Mouse (Mus musculus): Measurements from ENCODE around the gene Gpc3. TPM values are rescaled to one million over a fixed set of nuclear protein-coding genes. Genes with fewer than 3 reads are reported as not detected.

Gene Gpc3
- polyA plus RNA-seq, 1 experiment from 2014 or later: 231 TPM

DNA sequence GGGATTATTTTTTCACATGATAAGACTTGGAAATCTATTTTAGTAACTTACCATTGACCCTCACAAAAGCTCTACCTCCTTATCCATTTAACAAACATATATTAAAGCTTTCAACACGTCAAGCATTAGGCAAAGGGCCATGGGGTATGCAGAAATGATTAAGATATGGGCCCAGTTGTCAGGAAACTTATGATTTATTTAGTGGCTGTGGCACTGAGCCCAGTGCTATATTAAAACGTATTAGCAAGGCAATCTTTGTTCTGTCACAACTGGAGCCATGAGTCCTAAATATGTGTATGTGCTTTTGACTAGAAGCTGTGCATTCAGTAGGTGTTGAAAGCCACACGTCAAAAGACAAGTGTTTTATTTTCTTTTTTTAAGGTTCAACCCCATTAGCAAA, 109.9 kb downstream of the Gpc3 start:
- H3K27ac ChIP-seq: no peak overlapping the region
- no peaks in the 10 kb centered on the region for H3K27me3 ChIP-seq
- H3K9me3 ChIP-seq (replicated peaks): no peaks in the 10 kb centered on the region
- WGBS (ENCODE audit: insufficient replicate concordance): 54% methylated on average over 3 of the region's 3 CpGs
- DNase-seq (no peak), ATAC-seq (ENCODE audit: low read depth) (no peak)
- no peak overlapping the region for H3K9ac ChIP-seq
- no peaks in the 10 kb centered on the region for H3K36me3 ChIP-seq
- H3K4me2 ChIP-seq: no peak overlapping the region
- no peak overlapping the region for H3K4me3 ChIP-seq (replicated peaks)
- H3K4me1 ChIP-seq (replicated peaks): no peaks in the 10 kb centered on the region

GRCm38 (mm10) chrX:52489461-52489860, 124.3 kb downstream of the Gpc3 start:
- H3K9me3 ChIP-seq (replicated peaks): no peaks in the 10 kb centered on the region

GRCm38 (mm10) chrX:52455074-52455588, 158.6 kb downstream of the Gpc3 start:
- H3K27ac ChIP-seq: no peak overlapping the region
- WGBS (ENCODE audit: insufficient replicate concordance): 49% methylated on average over 5 of the region's 5 CpGs
- no peak for DNase-seq

More at GRCm38 (mm10) chrX:52489461-52489860, 124.3 kb downstream of the Gpc3 start:
- H3K27me3 ChIP-seq: no peaks in the 10 kb centered on the region
- no peak overlapping the region for H3K4me3 ChIP-seq (replicated peaks)
- no peaks in the 10 kb centered on the region for H3K36me3 ChIP-seq
- H3K4me1 ChIP-seq (replicated peaks): no peaks in the 10 kb centered on the region
- H3K9ac ChIP-seq: no peak overlapping the region
- no peak overlapping the region for H3K4me2 ChIP-seq
- no peak for DNase-seq
- no peak overlapping the region for H3K27ac ChIP-seq
- no peak for ATAC-seq (ENCODE audit: low read depth)
- WGBS (ENCODE audit: insufficient replicate concordance): 59% methylated on average over 4 of the region's 4 CpGs

DNA sequence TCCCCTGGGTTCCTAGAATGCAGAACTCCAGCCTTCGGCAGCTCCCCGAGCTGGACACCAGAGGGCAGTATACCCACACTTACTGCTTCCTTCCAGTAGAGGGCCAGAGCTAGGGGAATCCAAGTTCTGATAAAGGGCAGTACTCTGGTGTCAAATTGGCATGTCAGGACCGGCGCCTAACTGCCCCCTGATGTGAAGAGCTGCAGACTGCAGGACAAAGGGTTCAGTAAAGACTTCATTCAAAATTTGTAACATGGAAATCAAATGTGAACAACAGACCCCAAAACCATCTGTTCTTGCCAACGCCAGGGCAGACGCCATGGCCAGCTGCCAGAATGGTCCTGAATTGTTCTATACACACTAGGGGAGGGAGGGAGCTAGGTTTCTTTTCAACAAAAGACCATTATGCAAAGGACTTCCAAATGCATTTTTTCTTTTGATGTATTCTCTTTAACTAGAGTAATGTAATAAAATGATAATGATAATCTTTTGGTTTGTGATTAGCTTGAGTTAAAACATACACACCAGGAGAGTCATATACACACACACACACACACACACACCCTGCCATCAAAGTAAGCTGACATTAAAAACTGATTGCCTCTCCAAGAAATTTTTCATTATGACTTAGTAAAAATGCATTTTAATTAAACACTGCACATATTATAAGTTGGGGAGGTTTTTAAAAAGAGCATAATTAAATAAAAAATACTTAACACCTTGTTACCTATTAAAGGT, 160.1 kb downstream of the Gpc3 start:
- Histone ChIP-seq H3K4me3 (replicated peaks) (no peak overlapping the region), H3K27ac (no peak overlapping the region), H3K4me1 (replicated peaks) (no peaks in the 10 kb centered on the region), H3K36me3 (no peaks in the 10 kb centered on the region), H3K9ac (no peak overlapping the region), H3K27me3 (no peaks in the 10 kb centered on the region), H3K9me3 (replicated peaks) (no peaks in the 10 kb centered on the region), H3K4me2 (no peak overlapping the region)
- peak; percentile 22 for DNase-seq
- no peak for ATAC-seq (ENCODE audit: low read depth)
- WGBS (ENCODE audit: insufficient replicate concordance): 37% methylated on average over 6 of the region's 6 CpGs

More at GRCm38 (mm10) chrX:52455074-52455588, 158.6 kb downstream of the Gpc3 start:
- H3K36me3 ChIP-seq: no peaks in the 10 kb centered on the region
- H3K9me3 ChIP-seq (replicated peaks): no peaks in the 10 kb centered on the region
- H3K4me3 ChIP-seq (replicated peaks): no peak overlapping the region
- ATAC-seq (ENCODE audit: low read depth): no peak
- H3K4me1 ChIP-seq (replicated peaks): no peaks in the 10 kb centered on the region
- no peak overlapping the region for H3K9ac ChIP-seq
- no peak overlapping the region for H3K4me2 ChIP-seq
- no peaks in the 10 kb centered on the region for H3K27me3 ChIP-seq

- Histone ChIP-seq H3K9me3 (replicated peaks) (no peaks in the 10 kb centered on the region), H3K27me3 (no peaks in the 10 kb centered on the region), H3K9ac (no peak overlapping the region), H3K36me3 (no peaks in the 10 kb centered on the region), H3K4me3 (replicated peaks) (no peak overlapping the region), H3K4me2 (no peak overlapping the region), H3K27ac (no peak overlapping the region), H3K4me1 (replicated peaks) (no peaks in the 10 kb centered on the region)
- WGBS (ENCODE audit: insufficient replicate concordance): 25% methylated on average over 2 of the region's 2 CpGs
- ATAC-seq (ENCODE audit: low read depth) (no peak), DNase-seq (no peak)
Observed at GRCm38 (mm10) chrX:52449177-52449576, 164.6 kb downstream of the Gpc3 start.

GRCm38 (mm10) chrX:52448496-52448895, 165.3 kb downstream of the Gpc3 start:
- WGBS (ENCODE audit: insufficient replicate concordance): 53% methylated on average over 3 of the region's 3 CpGs
- no peak overlapping the region for H3K27ac ChIP-seq
- H3K4me1 ChIP-seq (replicated peaks): no peaks in the 10 kb centered on the region
- ATAC-seq (ENCODE audit: low read depth) (no peak), DNase-seq (no peak)
- no peak overlapping the region for H3K4me2 ChIP-seq
- H3K9me3 ChIP-seq (replicated peaks): no peaks in the 10 kb centered on the region
- H3K4me3 ChIP-seq (replicated peaks): no peak overlapping the region
- no peaks in the 10 kb centered on the region for H3K36me3 ChIP-seq
- no peaks in the 10 kb centered on the region for H3K27me3 ChIP-seq
- no peak overlapping the region for H3K9ac ChIP-seq

DNA sequence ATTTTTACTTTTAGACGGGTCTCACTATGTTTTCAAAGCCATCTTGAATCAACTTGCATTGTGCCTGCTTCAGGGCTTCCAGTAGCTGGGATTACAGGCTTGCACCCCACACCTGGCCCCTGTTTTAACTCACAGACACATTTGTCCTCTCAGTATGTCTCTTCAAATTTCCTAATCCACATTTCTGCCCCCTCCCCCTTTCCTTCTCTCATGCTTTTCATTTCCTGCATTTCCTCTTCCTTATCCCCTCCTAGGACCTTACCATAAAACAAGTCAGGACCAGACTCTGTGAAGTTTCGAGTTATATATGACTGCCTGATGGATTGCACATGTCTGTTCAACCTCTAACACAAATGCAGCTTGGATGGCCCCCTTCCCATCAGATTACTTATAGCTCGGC, 167.2 kb downstream of the Gpc3 start:
- no peak overlapping the region for H3K4me3 ChIP-seq (replicated peaks)
- no peak overlapping the region for H3K9ac ChIP-seq
- WGBS (ENCODE audit: insufficient replicate concordance): 50% methylated on average over 3 of the region's 3 CpGs
- H3K36me3 ChIP-seq: no peaks in the 10 kb centered on the region
- no peak for DNase-seq
- no peak overlapping the region for H3K4me2 ChIP-seq
- H3K9me3 ChIP-seq (replicated peaks): no peaks in the 10 kb centered on the region
- no peaks in the 10 kb centered on the region for H3K4me1 ChIP-seq (replicated peaks)
- H3K27me3 ChIP-seq: no peaks in the 10 kb centered on the region
- no peak overlapping the region for H3K27ac ChIP-seq
- no peak for ATAC-seq (ENCODE audit: low read depth)

DNA sequence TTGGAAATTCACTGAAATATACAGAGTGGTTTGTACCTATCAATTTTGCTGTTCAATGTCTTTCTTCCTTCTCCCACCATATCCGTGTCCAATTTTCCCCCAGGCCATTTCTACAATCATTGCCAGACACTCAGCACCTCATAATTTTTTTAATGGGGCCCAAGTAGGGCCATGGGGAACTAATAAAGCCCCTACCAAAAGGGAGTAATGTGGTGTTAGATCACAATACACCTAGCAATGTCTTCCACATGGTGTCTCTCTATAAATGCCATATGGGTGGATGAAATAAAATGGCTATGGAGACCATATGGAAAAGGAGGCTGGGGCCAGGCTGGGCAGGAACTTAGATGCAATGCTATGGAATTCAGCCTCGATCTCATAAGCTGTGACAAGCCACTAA, 168.8 kb downstream of the Gpc3 start:
- Histone ChIP-seq H3K9me3 (replicated peaks) (no peaks in the 10 kb centered on the region), H3K4me3 (replicated peaks) (no peak overlapping the region), H3K27ac (no peak overlapping the region), H3K27me3 (no peaks in the 10 kb centered on the region), H3K36me3 (no peaks in the 10 kb centered on the region), H3K4me1 (replicated peaks) (no peaks in the 10 kb centered on the region), H3K9ac (no peak overlapping the region), H3K4me2 (no peak overlapping the region)
- DNase-seq (no peak), ATAC-seq (ENCODE audit: low read depth) (no peak)
- WGBS (ENCODE audit: insufficient replicate concordance): 37% methylated on average over 2 of the region's 2 CpGs

- Histone ChIP-seq H3K9ac (no peak overlapping the region), H3K27ac (no peak overlapping the region), H3K4me1 (replicated peaks) (no peaks in the 10 kb centered on the region), H3K36me3 (no peaks in the 10 kb centered on the region), H3K27me3 (no peaks in the 10 kb centered on the region), H3K4me3 (replicated peaks) (no peak overlapping the region), H3K4me2 (no peak overlapping the region), H3K9me3 (replicated peaks) (no peaks in the 10 kb centered on the region)
- WGBS (ENCODE audit: insufficient replicate concordance): 28% methylated on average over 3 of the region's 3 CpGs
- ATAC-seq (ENCODE audit: low read depth) (no peak), DNase-seq (no peak)
Observed at GRCm38 (mm10) chrX:52441798-52442197, 172.0 kb downstream of the Gpc3 start.

DNA sequence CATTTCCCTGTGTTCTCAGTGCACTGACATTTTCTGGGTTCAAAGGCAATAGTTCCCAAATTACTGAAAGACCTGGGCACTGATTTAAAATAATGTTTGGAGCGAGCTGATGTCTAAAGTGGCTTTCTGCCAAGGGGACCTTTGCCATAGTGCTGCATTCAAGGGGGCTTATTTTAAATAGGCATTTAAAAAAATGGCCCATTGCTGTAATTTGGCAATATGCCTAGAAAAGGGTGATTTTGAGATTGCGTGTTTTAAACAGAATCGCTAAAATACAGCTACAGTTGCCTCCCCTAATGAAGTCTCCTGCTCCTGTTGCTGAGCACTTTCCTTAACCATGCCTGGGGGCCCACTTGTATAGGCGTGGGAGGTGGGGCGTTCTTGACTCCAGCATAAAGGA, 174.3 kb downstream of the Gpc3 start:
- Histone ChIP-seq H3K4me3 (replicated peaks) (no peak overlapping the region), H3K27ac (no peak overlapping the region), H3K36me3 (no peaks in the 10 kb centered on the region), H3K9me3 (replicated peaks) (no peaks in the 10 kb centered on the region), H3K4me2 (no peak overlapping the region), H3K4me1 (replicated peaks) (no peaks in the 10 kb centered on the region), H3K9ac (no peak overlapping the region), H3K27me3 (no peaks in the 10 kb centered on the region)
- ATAC-seq (ENCODE audit: low read depth): no peak
- no peak for DNase-seq
- 55% methylated on average over 5 of the region's 5 CpGs for WGBS (ENCODE audit: insufficient replicate concordance)

DNA sequence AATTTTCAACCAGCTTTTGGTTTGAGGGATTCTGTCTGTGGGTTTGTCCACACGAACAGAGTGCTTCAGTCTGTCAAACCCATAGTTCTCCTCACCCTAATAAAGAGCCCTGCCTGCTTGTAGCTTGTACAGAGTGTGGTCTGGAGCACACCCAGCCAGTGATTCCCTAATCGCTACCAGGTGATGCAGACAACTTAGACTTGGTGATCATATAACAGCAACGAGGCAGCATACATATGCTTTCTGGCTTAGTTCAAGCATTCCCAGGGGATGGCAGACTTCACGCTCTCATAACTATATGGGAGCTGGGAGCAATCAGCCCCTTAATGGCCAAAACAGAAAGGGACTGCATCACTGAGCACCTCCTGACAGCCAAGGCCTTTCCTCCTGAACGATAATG, 188.1 kb downstream of the Gpc3 start:
- ATAC-seq (ENCODE audit: low read depth) (no peak), DNase-seq (no peak)
- no peaks in the 10 kb centered on the region for H3K36me3 ChIP-seq
- no peak overlapping the region for H3K4me2 ChIP-seq
- no peak overlapping the region for H3K4me3 ChIP-seq (replicated peaks)
- no peaks in the 10 kb centered on the region for H3K4me1 ChIP-seq (replicated peaks)
- WGBS (ENCODE audit: insufficient replicate concordance): 69% methylated on average over 5 of the region's 5 CpGs
- no peaks in the 10 kb centered on the region for H3K27me3 ChIP-seq
- H3K9me3 ChIP-seq (replicated peaks): no peaks in the 10 kb centered on the region
- H3K27ac ChIP-seq: no peak overlapping the region
- no peak overlapping the region for H3K9ac ChIP-seq

GRCm38 (mm10) chrX:52419850-52420249, 193.9 kb downstream of the Gpc3 start:
- 52% methylated on average over 3 of the region's 3 CpGs for WGBS (ENCODE audit: insufficient replicate concordance)
- Histone ChIP-seq H3K9ac (no peak overlapping the region), H3K4me1 (replicated peaks) (no peaks in the 10 kb centered on the region), H3K27ac (no peak overlapping the region), H3K4me2 (no peak overlapping the region), H3K9me3 (replicated peaks) (no peaks in the 10 kb centered on the region), H3K36me3 (no peaks in the 10 kb centered on the region), H3K4me3 (replicated peaks) (no peak overlapping the region), H3K27me3 (no peaks in the 10 kb centered on the region)
- DNase-seq (no peak), ATAC-seq (ENCODE audit: low read depth) (no peak)
